In the genomic region with DNA sequence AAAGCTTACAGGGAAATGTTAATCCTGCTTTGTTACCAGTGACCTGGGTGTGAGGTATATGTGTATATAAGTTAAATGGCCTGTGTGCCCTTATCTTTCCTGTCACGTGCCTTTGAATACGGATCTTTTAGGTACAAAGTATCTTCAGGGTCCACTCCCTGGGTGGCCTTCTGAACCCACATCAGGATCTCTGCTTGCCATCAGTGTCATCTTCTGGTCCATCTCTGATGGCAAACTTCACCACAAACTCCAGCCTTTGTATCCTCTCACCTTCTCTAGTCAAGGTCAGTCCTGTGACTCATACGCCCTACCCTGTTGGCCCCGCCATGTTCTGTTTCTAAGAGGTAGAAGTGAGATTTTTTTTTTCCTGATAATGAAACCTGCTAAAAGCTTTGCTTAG, we compare ENCODE assay signal across 12 mouse cellular contexts. TPM values are rescaled to one million over a fixed set of nuclear protein-coding genes. Genes with fewer than 3 reads are reported as not detected.
DNase-seq lines count a peak whose midpoint lies in the region; ATAC-seq and TF ChIP-seq lines count a peak whose summit lies in the region.
"Had no signal": no experiment of that assay in that cellular context is flagged by ENCODE, and none has a peak within 500 bp of the region (broad histone marks: within the 10 kb centered on the region; RNA-seq: fewer than 3 reads in every experiment).

A gene (plus strand): TSS at position 301 of the 400 bp plus-strand sequence.

- TF ChIP-seq CTCF in testis, adult 2 months (IDR thresholded peaks at IDR 0.05; ENCODE audit: control insufficient read depth, insufficient read depth, insufficient replicate concordance, low read depth, low read length): no peak
- TF ChIP-seq CTCF in stomach, postnatal 0 days (IDR thresholded peaks at IDR 0.05; ENCODE audit: low read depth): no peak

- no peak for ATAC-seq in embryonic facial prominence, embryonic 14.5 days (ENCODE audit: low read depth)
- ATAC-seq in stomach, postnatal 0 days (ENCODE audit: low FRiP score, low TSS enrichment): peak; percentile 43; the same call in 1 of the 2 replicates
- ATAC-seq: inflammation-experienced regulatory T-cells, adult 6 months had no signal

- no peaks in the 10 kb centered on the region for H3K36me3 ChIP-seq in testis, adult 2 months (ENCODE audit: control insufficient read depth, insufficient read depth, low read length)
- H3K36me3 ChIP-seq in embryonic facial prominence, embryonic 14.5 days (ENCODE audit: control insufficient read depth, insufficient read depth, low read length): no peaks in the 10 kb centered on the region
- no peaks in the 10 kb centered on the region for H3K36me3 ChIP-seq in stomach, postnatal 0 days (ENCODE audit: control insufficient read depth, insufficient read depth, low read length)

- peak within 1 kb of the TSS; percentile 44; the same call in 1 of the 2 replicates for H3K27ac ChIP-seq in testis, adult 2 months (ENCODE audit: control insufficient read depth, insufficient read depth, low read depth, low read length)
- H3K27ac ChIP-seq in embryonic facial prominence, embryonic 14.5 days (replicated peaks; ENCODE audit: low read depth, low read length): no peak within 1 kb of the TSS
- H3K27ac ChIP-seq in stomach, postnatal 0 days (replicated peaks): peak within 1 kb of the TSS; percentile 87
- H3K27ac ChIP-seq: liver, embryonic 14.5 days had no signal

- TF ChIP-seq EP300 in stomach, postnatal 0 days (optimal IDR thresholded peaks at IDR 0.05): no peak

- no peak within 1 kb of the TSS for H3K4me2 ChIP-seq in embryonic facial prominence, embryonic 14.5 days (ENCODE audit: low read depth, low read length)
- peak within 1 kb of the TSS; percentile 18; the same call in 1 of the 2 replicates for H3K4me2 ChIP-seq in stomach, postnatal 0 days (replicated peaks; ENCODE audit: low read depth)

- no peak for TF ChIP-seq POLR2A in testis, adult 2 months (IDR thresholded peaks at IDR 0.05; ENCODE audit: control insufficient read depth, low read depth, low read length)

- 0 out of 2 replicates have a peak within 1 kb of the TSS, but pooled peaks have one; percentile 3 for H3K4me3 ChIP-seq in testis, adult 2 months (ENCODE audit: control insufficient read depth, low read depth, low read length)
- H3K4me3 ChIP-seq in embryonic facial prominence, embryonic 14.5 days (ENCODE audit: low read depth, low read length): no peak within 1 kb of the TSS
- no peak within 1 kb of the TSS for H3K4me3 ChIP-seq in stomach, postnatal 0 days (ENCODE audit: low read depth, low read length)
- H3K4me3 ChIP-seq: myocyte had no signal

- no peak for DNase-seq in testis, postnatal 10 days (ENCODE audit: low spot score)
- no peak for DNase-seq in embryonic facial prominence, embryonic 14.5 days (ENCODE audit: low spot score)
- no peak for DNase-seq in heart, postnatal 25 days (ENCODE audit: low spot score)
- DNase-seq in stomach, postnatal 0 days (ENCODE audit: low spot score): peak; percentile 57
- no peak for DNase-seq in thymus, postnatal 25 days
- DNase-seq in thymus, postnatal 0 days (ENCODE audit: low spot score): no peak
- no peak for DNase-seq in embryo, embryonic 11 days
- DNase-seq: right cerebral cortex, postnatal 14 days had no signal

- H3K27me3 ChIP-seq in testis, adult 2 months (ENCODE audit: control insufficient read depth, insufficient read depth, low read length): no peaks in the 10 kb centered on the region
- no peaks in the 10 kb centered on the region for H3K27me3 ChIP-seq in embryonic facial prominence, embryonic 14.5 days (replicated peaks; ENCODE audit: control insufficient read depth, insufficient read depth, low read length)
- no peaks in the 10 kb centered on the region for H3K27me3 ChIP-seq in stomach, postnatal 0 days (ENCODE audit: control insufficient read depth, insufficient read depth, low read length)

- no peaks in the 10 kb centered on the region for H3K9me3 ChIP-seq in embryonic facial prominence, embryonic 14.5 days (ENCODE audit: control insufficient read depth, low read length)
- H3K9me3 ChIP-seq in stomach, postnatal 0 days (ENCODE audit: control insufficient read depth, low read length): no peaks in the 10 kb centered on the region

- H3K9ac ChIP-seq in embryonic facial prominence, embryonic 14.5 days (ENCODE audit: low read depth, low read length): no peak within 1 kb of the TSS
- H3K9ac ChIP-seq in stomach, postnatal 0 days (ENCODE audit: low read length): no peak within 1 kb of the TSS
- H3K9ac ChIP-seq: liver, embryonic 14.5 days had no signal

- H3K4me1 ChIP-seq in testis, adult 2 months (ENCODE audit: control insufficient read depth, insufficient read depth, low read length): peaks cover 10% of the 10 kb centered on the region
- no peaks in the 10 kb centered on the region for H3K4me1 ChIP-seq in embryonic facial prominence, embryonic 14.5 days (ENCODE audit: control insufficient read depth, insufficient read depth, low read length)
- no peaks in the 10 kb centered on the region for H3K4me1 ChIP-seq in stomach, postnatal 0 days (replicated peaks; ENCODE audit: control insufficient read depth, insufficient read depth)

- WGBS in embryonic facial prominence, embryonic 14.5 days: 95% methylated on average over 4 of the region's 4 CpGs
- 46% methylated on average over 4 of the region's 4 CpGs for WGBS in stomach, postnatal 0 days

- intact Hi-C loops in heart, postnatal 25 days (cut with DNase I): loop anchor here (10.0 kb wide), 1 partner anchor 730 kb away; no protein-coding TSS in a partner anchor

RNA-seq across cellular contexts. Expression of the gene that starts here (rescaled TPM):
- polyA plus RNA-seq in testis, adult 2 months (2012; rRNA removed): 4.7 and 6.5 TPM in 2 replicates
- 19.3 and 20.0 TPM in 2 replicates for polyA plus RNA-seq in embryonic facial prominence, embryonic 14.5 days (2014; fragmentation: Nextera tagmentation; extraction: Ambion mirVana)
- 10 to 100 TPM; 17.6 to 18.2 TPM for total RNA-seq in heart, postnatal 25 days (2021)
- 13.4 and 13.7 TPM in 2 replicates for polyA plus RNA-seq in stomach, postnatal 0 days (2015; fragmentation: Nextera tagmentation; extraction: Ambion mirVana)
- 5.7 and 6.9 TPM in 2 replicates for polyA plus RNA-seq in thymus, postnatal 0 days (2015; fragmentation: Nextera tagmentation; extraction: Ambion mirVana)
